Mouse (Mus musculus): ENCODE results near the gene Cpa1. TPM values are rescaled to one million over a fixed set of nuclear protein-coding genes. Genes with fewer than 3 reads are reported as not detected.

Gene Cpa1
- polyA plus RNA-seq, 1 experiment from 2014 or later, result 2.1 TPM

DNA sequence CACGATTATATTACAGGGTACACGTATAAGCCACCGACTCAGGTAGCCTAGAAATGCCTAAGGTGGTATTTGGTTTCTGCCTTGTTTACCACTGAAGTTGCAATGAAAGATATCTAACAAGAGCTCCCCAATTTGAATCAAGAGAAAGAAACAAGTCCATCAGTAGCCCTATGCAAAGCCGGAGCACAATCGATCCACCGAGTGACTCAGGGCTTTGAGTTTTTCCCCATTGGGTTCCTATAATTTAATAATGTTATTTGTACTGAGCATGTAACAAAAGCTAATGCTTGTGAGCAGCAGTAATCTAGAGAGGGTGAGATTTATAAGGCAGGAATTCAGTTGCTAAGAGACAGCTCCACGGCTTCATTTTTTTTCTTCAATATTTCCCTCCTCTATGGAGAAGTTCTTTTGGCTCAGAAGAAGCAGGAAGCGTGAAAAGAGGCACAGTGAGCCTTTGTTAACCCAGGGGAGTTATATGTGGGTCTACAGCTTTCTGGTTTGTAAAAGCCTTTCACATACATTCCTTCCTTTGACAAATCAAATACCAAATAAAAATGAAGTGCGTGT is 35.8 kb downstream of the Cpa1 start:
- Histone ChIP-seq H3K4me2 (peak overlapping the region; percentile 48), H3K4me1 (peaks cover 63% of the 10 kb centered on the region), H3K4me3 (peak overlapping the region; percentile 6; the same call in 1 of the 2 replicates)

DNA sequence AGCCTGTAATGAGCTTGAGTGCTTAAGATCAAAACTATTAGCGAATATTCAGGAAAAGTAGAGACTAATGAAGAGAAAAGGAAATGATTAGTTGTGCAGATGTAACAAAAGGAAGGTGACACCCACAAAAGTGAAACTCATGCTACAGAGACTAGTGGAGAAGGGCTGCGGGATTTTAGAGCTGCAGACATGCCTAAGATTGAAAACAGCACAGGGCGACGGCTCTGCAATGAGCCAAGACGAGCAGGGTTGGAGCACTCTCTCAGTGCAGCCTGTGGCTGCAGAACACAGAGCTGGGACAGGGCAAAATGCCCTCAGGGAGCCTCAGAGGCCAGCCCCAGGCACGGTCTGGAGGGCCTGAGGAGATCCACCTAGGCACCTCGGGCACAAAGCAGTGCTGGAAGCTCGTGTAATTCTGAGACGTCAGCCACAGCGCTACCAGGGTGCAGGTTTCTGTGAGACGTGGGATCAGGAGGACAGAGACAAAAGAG is 36.3 kb downstream of the Cpa1 start:
- no peak for ATAC-seq (ENCODE audit: extremely low read depth, insufficient number of reproducible peaks, low FRiP score, low TSS enrichment)
- peak overlapping the region; percentile 83 for H3K27ac ChIP-seq (replicated peaks)
- H3K9ac ChIP-seq, result peak overlapping the region; percentile 72
- 26% methylated on average over 11 of the region's 11 CpGs for WGBS
- no peaks in the 10 kb centered on the region for H3K36me3 ChIP-seq
- no peaks in the 10 kb centered on the region for H3K27me3 ChIP-seq (replicated peaks)
- H3K4me1 ChIP-seq, result peaks cover 67% of the 10 kb centered on the region
- peak overlapping the region; percentile 48 for H3K4me2 ChIP-seq
- H3K9me3 ChIP-seq, result no peaks in the 10 kb centered on the region
- H3K4me3 ChIP-seq, result peak overlapping the region; percentile 6; the same call in 1 of the 2 replicates

More for the DNA sequence above, 35.8 kb downstream of the Cpa1 start:
- 63% methylated on average over 9 of the region's 9 CpGs for WGBS
- no peaks in the 10 kb centered on the region for H3K9me3 ChIP-seq
- no peak for ATAC-seq (ENCODE audit: extremely low read depth, insufficient number of reproducible peaks, low FRiP score, low TSS enrichment)
- H3K36me3 ChIP-seq, result no peaks in the 10 kb centered on the region
- peak overlapping the region; percentile 83 for H3K27ac ChIP-seq (replicated peaks)
- H3K9ac ChIP-seq, result peak overlapping the region; percentile 66; the same call in 1 of the 2 replicates
- H3K27me3 ChIP-seq (replicated peaks), result no peaks in the 10 kb centered on the region

DNA sequence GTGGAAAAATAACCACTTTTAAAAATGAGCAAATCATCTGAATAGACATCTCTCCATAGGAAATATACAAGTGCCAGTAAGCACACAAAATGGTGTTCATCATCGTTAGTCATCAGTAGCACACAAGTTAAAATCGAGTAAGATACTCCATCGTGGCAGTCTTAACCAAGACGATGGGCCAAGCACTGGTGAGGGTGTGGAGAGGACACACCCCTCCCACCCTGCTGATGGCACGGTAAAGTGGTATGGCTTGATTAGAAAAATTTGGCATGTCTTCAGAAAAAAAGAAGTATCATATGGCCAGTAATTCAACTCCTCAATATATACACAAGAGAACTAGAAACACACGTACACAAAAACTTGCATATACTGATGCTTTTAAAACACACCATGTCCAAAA is 37.5 kb downstream of the Cpa1 start:
- Histone ChIP-seq H3K4me2 (no peak overlapping the region), H3K9me3 (no peaks in the 10 kb centered on the region), H3K9ac (no peak overlapping the region), H3K4me3 (no peak overlapping the region), H3K4me1 (peaks cover 65% of the 10 kb centered on the region), H3K27me3 (replicated peaks) (no peaks in the 10 kb centered on the region), H3K27ac (replicated peaks) (no peak overlapping the region), H3K36me3 (no peaks in the 10 kb centered on the region)
- 84% methylated on average over 6 of the region's 6 CpGs for WGBS
- no peak for ATAC-seq (ENCODE audit: extremely low read depth, insufficient number of reproducible peaks, low FRiP score, low TSS enrichment)

DNA sequence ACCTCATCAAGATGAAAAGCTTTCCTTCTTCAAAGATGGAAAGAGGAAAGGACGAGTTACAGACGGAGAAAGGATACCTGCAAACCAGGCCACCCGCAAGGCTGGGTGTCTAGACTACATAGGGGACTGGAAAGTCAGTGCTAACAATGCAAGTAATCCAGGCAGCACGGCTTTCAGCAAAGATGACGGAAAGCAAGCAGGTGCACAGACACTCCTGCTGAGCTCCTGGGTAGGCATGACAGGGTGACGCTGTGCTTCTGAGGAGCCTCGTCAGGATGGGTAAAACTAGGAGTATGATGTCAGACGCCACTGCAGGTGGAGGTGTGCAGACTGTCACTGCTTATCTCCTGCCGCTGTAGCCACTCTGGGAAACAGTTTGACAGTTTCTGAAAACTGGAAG is 38.6 kb downstream of the Cpa1 start:
- Histone ChIP-seq H3K4me1 (peaks cover 67% of the 10 kb centered on the region), H3K36me3 (no peaks in the 10 kb centered on the region), H3K9me3 (no peaks in the 10 kb centered on the region), H3K4me3 (no peak overlapping the region), H3K27ac (replicated peaks) (0 out of 2 replicates have a peak overlapping the region, but pooled peaks have one; percentile 21), H3K9ac (no peak overlapping the region), H3K4me2 (no peak overlapping the region), H3K27me3 (replicated peaks) (no peaks in the 10 kb centered on the region)
- 62% methylated on average over 9 of the region's 9 CpGs for whole genome bisulfite sequencing
- no peak for ATAC-seq (ENCODE audit: extremely low read depth, insufficient number of reproducible peaks, low FRiP score, low TSS enrichment)

DNA sequence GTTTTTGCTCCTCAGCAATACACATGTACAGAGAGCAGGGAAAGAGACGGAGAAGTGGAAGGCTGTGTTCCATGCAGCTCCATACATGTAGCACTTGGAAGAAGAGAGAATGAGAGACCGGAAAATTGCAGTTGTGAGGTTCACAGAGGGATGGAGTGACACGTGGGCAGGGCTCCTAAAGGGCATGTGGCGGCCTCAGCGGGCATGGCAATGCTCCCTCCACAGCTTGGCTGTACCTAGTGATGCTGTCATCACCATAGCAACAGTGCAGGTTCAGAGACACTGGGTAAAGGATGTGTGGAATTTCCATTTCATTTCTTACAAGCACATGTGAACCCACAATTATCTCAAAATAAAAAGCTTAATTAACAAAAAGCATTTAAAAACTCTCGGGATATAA is 39.5 kb downstream of the Cpa1 start:
- no peak for ATAC-seq (ENCODE audit: extremely low read depth, insufficient number of reproducible peaks, low FRiP score, low TSS enrichment)
- 71% methylated on average over 6 of the region's 6 CpGs for WGBS
- H3K4me3 ChIP-seq, result no peak overlapping the region
- H3K27ac ChIP-seq (replicated peaks), result no peak overlapping the region
- no peak overlapping the region for H3K4me2 ChIP-seq
- H3K4me1 ChIP-seq, result peaks cover 66% of the 10 kb centered on the region
- H3K9me3 ChIP-seq, result no peaks in the 10 kb centered on the region
- H3K9ac ChIP-seq, result no peak overlapping the region
- no peaks in the 10 kb centered on the region for H3K36me3 ChIP-seq
- H3K27me3 ChIP-seq (replicated peaks), result no peaks in the 10 kb centered on the region

DNA sequence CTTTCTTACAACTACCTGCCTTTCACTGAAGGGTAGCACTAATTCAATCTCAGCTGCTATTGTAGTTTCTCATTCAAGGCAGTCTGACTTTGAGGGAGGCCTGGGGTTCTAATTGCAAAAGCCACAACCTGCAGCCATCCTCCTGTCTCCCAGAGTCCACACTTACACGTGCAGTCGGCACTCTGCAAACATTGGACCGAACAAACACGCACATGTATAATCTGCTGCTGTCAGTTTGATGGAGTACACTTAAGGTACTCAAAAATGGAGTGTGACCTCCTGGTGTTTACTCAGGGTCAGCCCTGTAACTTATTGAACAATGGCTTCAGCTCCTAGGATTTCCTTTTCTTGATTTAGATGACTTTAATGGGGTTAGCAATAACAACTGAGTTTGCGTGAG is 40.5 kb downstream of the Cpa1 start:
- 41% methylated on average over 5 of the region's 5 CpGs for WGBS

DNA sequence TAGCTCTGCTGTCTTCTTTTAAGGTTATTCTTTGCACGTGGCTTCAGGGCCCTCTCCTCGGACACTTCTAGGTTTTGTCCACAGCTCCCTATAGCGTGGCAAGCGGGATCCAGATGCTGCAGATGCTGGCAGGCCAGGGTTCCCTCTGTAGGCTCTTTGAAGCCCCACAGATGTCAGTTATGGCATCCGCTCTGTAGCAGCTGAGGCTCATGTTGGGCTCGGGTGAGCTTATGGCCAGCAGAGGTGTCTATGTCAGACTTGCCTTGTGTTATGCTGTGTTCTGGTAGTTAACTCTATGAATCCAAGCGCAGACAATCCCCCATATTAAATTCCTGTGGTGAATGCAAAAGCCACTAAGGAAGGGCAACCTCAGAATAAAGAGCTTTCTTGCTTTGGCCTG is 41.4 kb downstream of the Cpa1 start:
- no peak for ATAC-seq (ENCODE audit: extremely low read depth, insufficient number of reproducible peaks, low FRiP score, low TSS enrichment)
- H3K27ac ChIP-seq (replicated peaks), result no peak overlapping the region; the same call in 1 of the 2 replicates
- H3K9ac ChIP-seq, result no peak overlapping the region
- H3K27me3 ChIP-seq (replicated peaks), result no peaks in the 10 kb centered on the region
- H3K4me3 ChIP-seq, result no peak overlapping the region
- WGBS, result 70% methylated on average over 7 of the region's 7 CpGs
- no peak overlapping the region for H3K4me2 ChIP-seq
- H3K4me1 ChIP-seq, result peaks cover 47% of the 10 kb centered on the region
- H3K9me3 ChIP-seq, result no peaks in the 10 kb centered on the region
- no peaks in the 10 kb centered on the region for H3K36me3 ChIP-seq

More for the DNA sequence above, 40.5 kb downstream of the Cpa1 start:
- no peak overlapping the region for H3K4me3 ChIP-seq
- no peak for ATAC-seq (ENCODE audit: extremely low read depth, insufficient number of reproducible peaks, low FRiP score, low TSS enrichment)
- no peak overlapping the region; the same call in 1 of the 2 replicates for H3K27ac ChIP-seq (replicated peaks)
- H3K27me3 ChIP-seq (replicated peaks), result no peaks in the 10 kb centered on the region
- H3K4me2 ChIP-seq, result no peak overlapping the region
- H3K9me3 ChIP-seq, result no peaks in the 10 kb centered on the region
- H3K4me1 ChIP-seq, result peaks cover 55% of the 10 kb centered on the region
- H3K9ac ChIP-seq, result no peak overlapping the region
- no peaks in the 10 kb centered on the region for H3K36me3 ChIP-seq

DNA sequence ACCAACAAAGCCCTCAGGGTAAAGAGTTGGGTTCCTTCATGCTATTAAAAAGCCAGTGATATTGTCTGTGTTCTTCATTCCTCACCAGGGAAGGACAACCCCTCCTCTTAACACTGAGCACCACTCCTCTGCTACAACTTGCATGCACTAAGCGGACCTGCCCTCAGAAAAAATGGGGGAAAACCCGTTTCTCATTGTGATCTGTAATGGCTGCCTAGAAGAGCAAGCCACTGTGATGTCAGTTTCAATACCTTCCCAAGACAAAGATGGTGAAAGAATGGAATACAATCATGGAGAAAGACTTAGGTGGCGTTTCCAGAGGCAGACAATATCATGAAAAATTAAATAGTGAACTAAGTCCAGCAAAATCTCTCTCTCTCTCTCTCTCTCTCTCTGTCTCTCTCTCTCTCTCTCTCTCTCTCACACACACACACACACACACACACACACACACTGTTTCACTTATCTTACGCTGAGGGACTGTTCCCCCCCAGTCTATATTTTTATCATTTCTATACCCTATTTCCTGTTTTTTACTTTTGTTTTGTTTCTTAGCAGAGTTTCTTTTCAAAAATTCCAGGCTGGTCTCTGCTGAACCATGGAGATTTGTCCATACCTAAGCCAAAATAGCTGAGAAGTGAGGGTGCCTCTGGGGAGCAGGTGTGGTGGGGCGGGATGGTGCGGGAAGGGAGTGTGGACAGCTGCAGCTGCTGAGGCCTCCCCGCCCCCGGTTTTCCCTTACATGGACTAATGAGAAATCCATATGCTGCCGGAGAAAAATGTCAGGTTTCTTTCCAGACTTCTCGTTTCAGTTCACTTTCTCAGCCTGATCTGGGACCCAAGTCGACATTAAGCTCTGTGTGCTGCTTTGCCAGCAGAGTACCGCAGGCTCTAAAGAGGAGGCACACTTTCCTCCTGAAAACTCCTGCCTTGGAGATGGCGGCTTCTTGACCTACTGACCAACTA is 43.2 kb downstream of the Cpa1 start:
- H3K9me3 ChIP-seq, result no peaks in the 10 kb centered on the region
- peaks cover 40% of the 10 kb centered on the region for H3K4me1 ChIP-seq
- H3K36me3 ChIP-seq, result no peaks in the 10 kb centered on the region
- no peak overlapping the region; the same call in 1 of the 2 replicates for H3K4me2 ChIP-seq
- peak overlapping the region; percentile 82 for H3K27ac ChIP-seq (replicated peaks)
- ATAC-seq (ENCODE audit: extremely low read depth, insufficient number of reproducible peaks, low FRiP score, low TSS enrichment), result no peak
- WGBS, result 53% methylated on average over 13 of the region's 13 CpGs
- no peak overlapping the region for H3K4me3 ChIP-seq
- H3K27me3 ChIP-seq (replicated peaks), result no peaks in the 10 kb centered on the region
- no peak overlapping the region for H3K9ac ChIP-seq

DNA sequence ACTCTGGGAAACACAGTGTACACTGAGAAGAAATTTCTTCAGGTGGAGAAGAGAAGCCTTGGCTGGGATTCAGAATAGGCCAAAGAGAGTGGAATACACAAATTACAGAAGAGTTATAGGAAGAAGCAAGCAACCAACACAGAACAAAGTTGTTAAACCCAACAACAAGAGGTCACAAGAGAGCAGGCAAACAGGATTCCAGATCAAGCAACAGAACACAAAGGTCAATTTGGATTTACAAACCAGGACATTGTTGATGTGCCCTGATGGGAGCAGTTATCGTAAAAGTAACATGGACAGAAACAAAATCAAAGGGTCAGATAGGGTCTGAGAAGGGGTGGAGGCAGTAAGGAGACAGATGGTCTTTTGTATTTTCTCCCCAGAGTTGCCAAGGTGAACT is 45.6 kb downstream of the Cpa1 start:
- Histone ChIP-seq H3K4me2 (no peak overlapping the region), H3K9me3 (no peaks in the 10 kb centered on the region), H3K27me3 (replicated peaks) (no peaks in the 10 kb centered on the region), H3K4me3 (no peak overlapping the region), H3K9ac (no peak overlapping the region), H3K27ac (replicated peaks) (no peak overlapping the region), H3K4me1 (peaks cover 23% of the 10 kb centered on the region), H3K36me3 (no peaks in the 10 kb centered on the region)
- 79% methylated on average over 1 of the region's 1 CpGs for WGBS
- no peak for ATAC-seq (ENCODE audit: extremely low read depth, insufficient number of reproducible peaks, low FRiP score, low TSS enrichment)

DNA sequence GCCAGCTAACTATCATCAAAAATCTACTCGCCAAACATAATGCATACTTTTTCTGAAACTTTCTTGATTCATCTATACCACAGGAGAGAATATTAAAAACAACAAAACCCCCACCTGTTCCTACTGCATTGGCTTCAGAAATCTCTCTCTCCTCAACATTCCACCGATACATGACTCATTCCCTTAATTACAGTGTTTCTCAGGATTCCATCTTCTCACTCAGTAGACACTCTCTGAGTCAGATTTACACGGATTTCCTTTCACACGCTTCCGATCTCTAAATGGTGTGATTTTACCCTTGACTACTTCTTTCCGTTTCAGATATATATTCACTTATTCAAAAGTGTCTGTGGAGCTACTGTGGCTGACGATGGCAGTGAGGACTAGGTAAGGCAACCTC is 48.2 kb downstream of the Cpa1 start:
- H3K9me3 ChIP-seq, result no peaks in the 10 kb centered on the region
- H3K4me1 ChIP-seq, result peaks cover 16% of the 10 kb centered on the region
- no peak for ATAC-seq (ENCODE audit: extremely low read depth, insufficient number of reproducible peaks, low FRiP score, low TSS enrichment)
- H3K4me3 ChIP-seq, result no peak overlapping the region
- H3K4me2 ChIP-seq, result no peak overlapping the region
- H3K27ac ChIP-seq (replicated peaks), result no peak overlapping the region
- WGBS, result 77% methylated on average over 7 of the region's 7 CpGs
- no peaks in the 10 kb centered on the region for H3K27me3 ChIP-seq (replicated peaks)
- no peak overlapping the region for H3K9ac ChIP-seq
- H3K36me3 ChIP-seq, result no peaks in the 10 kb centered on the region

DNA sequence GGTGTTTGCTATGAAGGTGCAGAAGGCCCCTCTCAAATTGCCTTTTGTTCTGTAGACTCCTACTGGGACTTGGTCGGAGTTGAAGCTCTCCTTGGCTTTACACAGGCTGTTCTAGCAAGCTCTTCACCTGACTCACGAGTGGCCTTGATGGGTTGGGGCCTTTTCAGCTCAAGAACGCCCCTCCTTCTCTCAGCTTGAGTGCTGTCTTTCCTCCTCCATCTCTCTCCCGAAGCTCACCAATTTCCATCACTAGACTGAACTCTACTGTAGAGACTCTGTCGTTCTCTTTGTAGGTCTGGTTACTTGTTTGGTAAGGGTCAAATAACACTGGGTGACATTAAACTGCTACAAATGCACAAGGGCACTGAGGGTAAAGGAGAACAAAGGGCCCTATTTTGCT is 53.8 kb downstream of the Cpa1 start:
- ATAC-seq (ENCODE audit: extremely low read depth, insufficient number of reproducible peaks, low FRiP score, low TSS enrichment), result no peak
- Histone ChIP-seq H3K27me3 (replicated peaks) (no peaks in the 10 kb centered on the region), H3K4me3 (peak overlapping the region; percentile 58), H3K27ac (replicated peaks) (peak overlapping the region; percentile 85), H3K4me2 (peak overlapping the region; percentile 75), H3K4me1 (peaks cover 24% of the 10 kb centered on the region), H3K36me3 (no peaks in the 10 kb centered on the region), H3K9me3 (no peaks in the 10 kb centered on the region), H3K9ac (peak overlapping the region; percentile 77)
- WGBS, result 75% methylated on average over 5 of the region's 5 CpGs
